Mouse (Mus musculus) ES-E14 (cell line): ENCODE data around the gene Gm13695.

Experiments
- CHD2 ChIP-seq: IDR thresholded peaks from 2 replicates; pipeline ENCODE4 v1.6.1; 2014; ENCODE audit warnings: mild to moderate bottlenecking, low read depth, low read length, inconsistent platforms
- HCFC1 ChIP-seq: IDR thresholded peaks from 2 replicates; pipeline ENCODE4 v1.6.1; 2012; ENCODE audit warnings: low read length, inconsistent platforms, borderline replicate concordance; ENCODE audit not compliant: insufficient read depth
- MAFK ChIP-seq: IDR thresholded peaks from 2 replicates; pipeline ENCODE4 v1.6.1; 2014; ENCODE audit warnings: mild to moderate bottlenecking, low read depth, low read length, inconsistent platforms; ENCODE audit not compliant: insufficient read depth
- ZNF384 ChIP-seq: IDR thresholded peaks from 2 replicates; pipeline ENCODE4 v1.6.1; 2012; ENCODE audit warnings: low read depth, low read length, inconsistent platforms

DNA sequence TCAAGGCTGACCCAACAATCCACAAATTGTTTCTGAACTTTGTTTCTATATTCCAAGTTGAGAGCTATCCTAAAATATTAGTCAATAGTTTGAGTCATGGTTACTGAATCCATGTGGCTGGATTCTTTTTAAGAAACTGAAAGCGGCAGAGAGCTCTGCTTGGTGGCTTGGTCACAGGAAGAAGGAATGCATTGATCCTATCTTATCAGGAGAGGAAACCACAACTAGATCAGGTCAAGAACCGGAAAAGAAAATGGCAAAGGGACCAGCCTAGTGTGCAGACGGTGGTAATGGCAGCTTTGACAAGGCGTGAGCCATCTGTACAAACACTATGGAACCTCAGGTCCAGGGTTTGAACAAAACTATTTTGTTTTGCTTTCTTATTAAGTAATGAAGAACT, 25.3 kb upstream of the Gm13695 start:
- no peak for TF ChIP-seq MAFK
- TF ChIP-seq CHD2, result no peak
- no peak for TF ChIP-seq ZNF384
- TF ChIP-seq HCFC1, result no peak
